Mouse (Mus musculus) forebrain, embryonic 15.5 days (tissue): ENCODE data around the gene Klf13. TPM values are rescaled to one million over a fixed set of nuclear protein-coding genes. Genes with fewer than 3 reads are reported as not detected.

Source experiments
- ATAC-seq: fragments of 200-750 bp; cut with Nextera tagmentation; replicated peaks from 2 replicates; pipeline ENCODE4 v1.8.0; 2017; ENCODE audit warnings: mild to moderate bottlenecking, moderate TSS enrichment, moderate library complexity
- H3K27ac ChIP-seq: fragments of 300-500 bp; sonication (generic); replicated peaks from 2 replicates; pipeline ENCODE4 v1.5.1; 2015; ENCODE audit warnings: mild to moderate bottlenecking, inconsistent platforms
- H3K27me3 ChIP-seq: fragments of 300-500 bp; sonication (generic); 2 replicates; pipeline ENCODE4 v1.6.1; 2015; ENCODE audit warnings: inconsistent platforms
- H3K36me3 ChIP-seq: fragments of 300-500 bp; sonication (generic); 2 replicates; pipeline ENCODE4 v1.6.1; 2015; ENCODE audit warnings: mild to moderate bottlenecking, inconsistent platforms
- H3K4me1 ChIP-seq: fragments of 300-500 bp; sonication (generic); 2 replicates; pipeline ENCODE4 v1.6.1; 2015; ENCODE audit warnings: inconsistent platforms
- H3K4me2 ChIP-seq: fragments of 300-500 bp; sonication (generic); replicated peaks from 2 replicates; pipeline ENCODE4 v1.6.1; 2015; ENCODE audit warnings: mild to moderate bottlenecking, inconsistent platforms
- H3K4me3 ChIP-seq: fragments of 300-500 bp; sonication (generic); 2 replicates; pipeline ENCODE4 v1.5.1; 2015; ENCODE audit warnings: mild to moderate bottlenecking, inconsistent platforms
- H3K9ac ChIP-seq: fragments of 300-500 bp; sonication (generic); replicated peaks from 2 replicates; pipeline ENCODE4 v1.6.1; 2015; ENCODE audit warnings: mild to moderate bottlenecking, inconsistent platforms
- H3K9me3 ChIP-seq: fragments of 300-500 bp; sonication (generic); 2 replicates; pipeline ENCODE4 v1.6.1; 2016; ENCODE audit warnings: inconsistent platforms
- WGBS: fragments of 180-500 bp; shearing (Covaris S2); methylation state at CpG from one replicate; pipeline ENCODE4 v1.1.7; 2015; ENCODE audit warnings: mixed read lengths; 5-methylcytosine and 5-hydroxymethylcytosine counted together
- polyA plus RNA-seq: library from polyadenylated mRNA; unstranded; fragments of >200 nt; fragmentation: Nextera tagmentation; extraction: Ambion mirVana; gene quantifications from 2 replicates; pipeline ENCODE4 v1.2.1, GENCODE M21; 2015

Klf13 gene
- polyA plus RNA-seq, 1 experiment from 2014 or later: 34.8 TPM

DNA sequence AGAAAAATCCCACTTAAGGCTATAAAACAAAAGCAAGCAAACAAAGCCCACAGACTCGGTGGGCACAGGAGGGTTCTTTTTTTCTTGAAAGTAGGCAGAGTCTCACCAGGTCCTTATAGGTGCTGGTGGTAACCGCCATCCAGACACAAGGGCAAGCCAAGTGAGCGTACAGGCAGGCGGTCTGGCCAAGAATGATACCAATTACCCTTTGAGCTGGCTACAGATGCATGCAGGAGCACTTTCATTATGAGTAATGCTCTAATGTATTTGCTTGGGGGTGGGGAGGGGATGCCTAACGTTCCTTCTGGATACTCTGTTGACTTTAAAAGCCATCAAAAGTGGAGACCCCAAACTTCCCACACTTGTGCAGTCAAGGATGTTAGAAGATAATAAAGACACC is 7.9 kb downstream of the Klf13 start:
- H3K4me3 ChIP-seq: no peak overlapping the region
- H3K36me3 ChIP-seq: no peaks in the 10 kb centered on the region
- H3K4me1 ChIP-seq: peaks cover 31% of the 10 kb centered on the region
- no peak overlapping the region for H3K9ac ChIP-seq
- WGBS: 67% methylated on average over 5 of the region's 5 CpGs
- no peak overlapping the region for H3K27ac ChIP-seq
- H3K9me3 ChIP-seq: no peaks in the 10 kb centered on the region
- H3K27me3 ChIP-seq: no peaks in the 10 kb centered on the region
- ATAC-seq: no peak
- no peak overlapping the region for H3K4me2 ChIP-seq

DNA sequence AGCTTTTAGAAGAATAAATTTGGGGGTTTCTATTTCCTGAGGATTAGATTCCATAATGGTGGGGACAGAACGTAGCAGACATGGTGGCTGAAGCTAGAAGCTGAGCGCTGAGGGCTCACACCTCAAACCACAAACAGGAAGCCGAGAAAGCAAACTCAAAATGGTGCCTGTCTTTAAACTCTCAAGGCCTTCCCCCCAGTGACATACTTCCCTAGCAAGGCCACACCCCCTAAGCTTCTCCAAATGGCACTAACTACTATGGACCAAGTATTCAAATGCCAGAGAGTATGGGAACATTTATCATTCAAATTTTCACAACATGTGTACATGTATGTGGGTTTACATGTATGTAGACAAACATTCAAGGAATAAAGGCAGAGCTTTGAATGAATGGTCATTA is 8.6 kb downstream of the Klf13 start:
- no peak overlapping the region for H3K4me2 ChIP-seq
- no peaks in the 10 kb centered on the region for H3K27me3 ChIP-seq
- no peaks in the 10 kb centered on the region for H3K36me3 ChIP-seq
- H3K9ac ChIP-seq: no peak overlapping the region
- no peak for ATAC-seq
- H3K4me3 ChIP-seq: no peak overlapping the region
- peaks cover 31% of the 10 kb centered on the region for H3K4me1 ChIP-seq
- no peak overlapping the region for H3K27ac ChIP-seq
- 97% methylated on average over 3 of the region's 3 CpGs for WGBS
- H3K9me3 ChIP-seq: no peaks in the 10 kb centered on the region

DNA sequence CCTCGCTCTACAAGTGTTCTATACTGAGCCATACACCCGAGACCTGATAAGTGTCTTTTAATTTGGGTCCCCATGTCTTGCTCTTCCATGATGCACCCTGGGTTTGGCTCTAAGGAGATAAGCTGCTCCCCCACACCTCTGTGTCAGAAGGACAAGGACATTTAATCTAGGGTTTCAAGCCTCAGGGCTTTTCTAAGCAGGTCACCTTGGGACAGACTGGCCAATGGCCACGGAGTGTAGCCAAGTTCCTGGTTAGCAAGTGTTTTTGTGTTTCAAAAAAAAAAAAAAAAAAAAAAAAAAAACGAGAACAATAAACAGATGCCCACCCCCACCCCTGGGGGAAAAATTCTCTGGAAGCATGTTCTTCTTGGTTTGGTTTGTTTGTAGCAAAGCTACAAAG is 9.6 kb downstream of the Klf13 start:
- Histone ChIP-seq H3K9me3 (no peaks in the 10 kb centered on the region), H3K4me1 (peaks cover 32% of the 10 kb centered on the region), H3K4me3 (no peak overlapping the region), H3K9ac (no peak overlapping the region), H3K36me3 (no peaks in the 10 kb centered on the region), H3K4me2 (no peak overlapping the region), H3K27me3 (no peaks in the 10 kb centered on the region), H3K27ac (no peak overlapping the region)
- 82% methylated on average over 4 of the region's 4 CpGs for WGBS
- ATAC-seq: no peak

DNA sequence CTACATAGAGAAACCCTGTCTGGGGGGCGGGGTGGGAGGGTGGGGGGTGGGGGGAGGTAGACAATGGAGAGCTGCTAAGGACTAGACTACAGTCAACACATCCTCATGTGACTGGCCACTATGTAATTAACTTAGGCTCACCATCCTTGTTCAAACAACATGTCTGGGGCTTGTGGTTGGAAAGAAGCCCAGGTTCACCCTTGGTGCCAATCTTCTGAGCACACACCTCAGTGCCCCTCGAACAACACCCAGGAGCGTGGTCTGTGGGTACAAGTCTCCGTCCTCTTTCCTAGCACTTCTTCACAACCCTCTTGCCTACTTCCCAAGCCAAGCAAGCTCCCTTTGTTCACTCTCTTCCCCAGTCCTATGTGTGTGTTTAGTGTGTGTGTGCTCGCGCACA is 11.6 kb downstream of the Klf13 start:
- H3K9ac ChIP-seq: no peak overlapping the region
- peaks cover 42% of the 10 kb centered on the region for H3K4me1 ChIP-seq
- no peaks in the 10 kb centered on the region for H3K36me3 ChIP-seq
- H3K27ac ChIP-seq: no peak overlapping the region
- no peak overlapping the region for H3K4me2 ChIP-seq
- H3K27me3 ChIP-seq: no peaks in the 10 kb centered on the region
- H3K9me3 ChIP-seq: no peaks in the 10 kb centered on the region
- no peak for ATAC-seq
- no peak overlapping the region for H3K4me3 ChIP-seq
- WGBS: 86% methylated on average over 6 of the region's 6 CpGs

DNA sequence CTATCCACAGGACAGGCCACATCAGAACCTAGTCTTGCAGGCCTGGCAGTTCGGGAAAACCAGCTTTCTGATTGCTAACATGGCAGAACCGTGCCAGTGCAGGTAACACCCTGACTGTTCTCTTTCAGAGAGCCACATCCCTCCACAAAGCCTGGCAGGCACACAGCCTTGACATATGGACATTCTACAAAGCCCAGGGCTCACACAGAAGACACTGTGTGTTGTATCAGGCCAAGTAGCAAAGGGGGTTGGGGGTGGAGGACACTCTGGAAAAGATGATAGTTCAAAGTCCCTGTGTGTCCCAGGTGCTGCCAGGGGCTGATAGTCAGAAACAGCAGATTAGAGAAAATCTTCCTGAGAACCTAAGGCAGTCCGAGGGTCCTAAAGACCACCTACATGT is 12.2 kb downstream of the Klf13 start:
- no peak for ATAC-seq
- no peaks in the 10 kb centered on the region for H3K27me3 ChIP-seq
- H3K9me3 ChIP-seq: no peaks in the 10 kb centered on the region
- H3K27ac ChIP-seq: peak overlapping the region; percentile 27
- WGBS: 51% methylated on average over 3 of the region's 3 CpGs
- H3K9ac ChIP-seq: no peak overlapping the region
- no peak overlapping the region for H3K4me3 ChIP-seq
- no peak overlapping the region for H3K4me2 ChIP-seq
- peaks cover 44% of the 10 kb centered on the region for H3K4me1 ChIP-seq
- H3K36me3 ChIP-seq: no peaks in the 10 kb centered on the region

DNA sequence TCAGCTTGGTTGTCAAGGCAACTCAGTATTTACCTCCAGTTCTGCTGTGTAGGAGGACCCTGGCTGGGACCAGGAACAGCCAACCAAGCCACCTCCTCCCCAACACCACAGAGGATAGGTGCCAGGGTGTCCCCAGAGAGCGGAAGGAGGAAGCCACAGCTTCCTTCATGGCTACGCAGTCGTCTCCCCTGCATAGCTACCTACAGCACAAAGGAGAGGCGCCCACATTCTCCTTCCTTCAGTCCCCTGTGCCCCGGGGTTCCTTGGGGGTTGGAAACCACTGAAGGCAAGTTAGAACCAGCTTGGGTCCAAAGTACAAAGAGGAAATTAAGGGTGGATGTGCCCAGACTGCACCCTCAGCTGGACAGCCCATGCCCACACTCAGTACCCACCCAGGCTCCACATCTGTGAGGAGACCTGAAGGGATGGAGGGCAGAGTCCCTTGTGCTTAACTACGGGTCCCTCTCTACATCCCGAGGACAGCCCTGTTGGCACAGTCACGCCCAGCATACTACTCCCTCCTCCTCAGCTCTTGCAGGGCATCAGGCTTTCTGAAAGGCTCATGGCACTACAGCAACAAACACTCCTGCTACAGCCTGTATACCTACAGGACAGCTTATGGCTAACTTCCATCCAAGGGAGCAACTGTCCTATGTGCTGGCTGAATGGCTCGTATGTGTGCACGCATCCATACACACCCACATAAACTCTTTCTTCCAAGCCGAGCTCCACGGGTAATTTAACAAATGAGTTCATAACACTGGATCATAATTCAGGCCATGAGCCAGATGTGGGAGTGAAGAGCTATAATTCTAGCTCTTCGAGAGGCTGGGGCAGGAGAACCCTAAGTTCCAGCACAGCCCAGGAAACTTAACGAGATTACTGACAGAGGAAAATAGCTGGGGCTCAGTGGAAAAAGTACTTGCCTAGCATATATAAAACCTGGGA is 13.0 kb downstream of the Klf13 start:
- H3K4me2 ChIP-seq: no peak overlapping the region
- H3K4me1 ChIP-seq: peaks cover 44% of the 10 kb centered on the region
- peak overlapping the region; percentile 65 for H3K27ac ChIP-seq
- 62% methylated on average over 14 of the region's 14 CpGs for WGBS
- H3K27me3 ChIP-seq: no peaks in the 10 kb centered on the region
- no peak overlapping the region for H3K4me3 ChIP-seq
- H3K36me3 ChIP-seq: no peaks in the 10 kb centered on the region
- ATAC-seq: peak; percentile 55
- H3K9ac ChIP-seq: no peak overlapping the region
- no peaks in the 10 kb centered on the region for H3K9me3 ChIP-seq

DNA sequence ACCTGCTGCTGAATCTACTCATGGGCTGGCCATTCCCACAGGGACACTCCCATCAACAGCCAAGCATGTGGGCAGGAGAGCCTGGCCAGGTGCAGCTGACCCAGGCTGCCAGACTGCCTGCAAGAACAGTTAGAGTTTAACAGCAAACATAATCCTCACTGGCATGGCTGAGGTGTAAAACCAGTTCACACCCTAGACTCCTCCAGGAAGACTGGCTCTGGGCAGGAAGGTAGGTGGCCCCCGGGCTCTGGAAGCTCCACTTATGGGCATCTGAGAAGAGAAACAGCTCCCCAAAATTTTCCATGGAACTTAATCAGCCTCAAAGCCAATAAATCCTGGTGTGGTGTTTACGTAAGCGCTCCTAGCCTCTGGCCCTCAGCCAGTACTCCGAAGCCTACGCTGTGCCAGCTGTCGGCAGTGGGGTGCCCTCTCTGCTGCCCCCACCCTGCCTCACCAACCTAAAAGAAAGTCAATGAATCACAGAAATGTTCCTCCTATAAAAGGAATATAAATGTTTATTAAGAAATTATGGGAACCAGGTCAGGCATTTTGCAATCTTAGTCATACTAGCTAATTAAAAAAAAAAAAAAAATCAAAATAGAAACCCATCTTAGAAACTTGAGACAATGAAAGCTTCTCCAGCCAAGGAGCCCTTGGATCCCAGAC is 13.8 kb downstream of the Klf13 start:
- WGBS: 27% methylated on average over 6 of the region's 6 CpGs
- H3K4me2 ChIP-seq: 0 out of 2 replicates have a peak overlapping the region, but pooled peaks have one; percentile 11
- peak; percentile 30; the same call in 1 of the 2 replicates for ATAC-seq

DNA sequence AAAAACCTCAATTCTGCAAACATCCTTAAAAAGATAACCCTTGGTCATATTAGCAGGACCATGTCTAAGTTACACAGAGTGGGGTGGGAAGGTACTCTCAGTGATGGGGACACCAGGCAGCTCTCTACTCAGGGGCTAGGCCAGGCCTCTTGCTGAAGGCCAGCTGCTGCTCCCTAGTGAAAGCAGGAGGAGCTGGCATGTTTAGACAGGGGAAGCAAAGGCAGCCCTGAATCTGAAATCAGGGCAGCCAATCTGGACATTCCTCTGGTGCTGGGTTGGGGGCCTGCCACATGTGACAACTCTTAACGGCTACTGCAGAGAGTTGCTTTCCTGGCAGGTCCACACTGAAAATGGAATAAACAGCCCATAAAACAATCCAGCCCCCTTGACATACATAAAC is 14.6 kb downstream of the Klf13 start:
- ATAC-seq: no peak
- peak overlapping the region; percentile 65; the same call in 1 of the 2 replicates for H3K27ac ChIP-seq
- H3K36me3 ChIP-seq: no peaks in the 10 kb centered on the region
- H3K4me1 ChIP-seq: peaks cover 44% of the 10 kb centered on the region
- H3K9ac ChIP-seq: no peak overlapping the region
- no peaks in the 10 kb centered on the region for H3K27me3 ChIP-seq
- no peaks in the 10 kb centered on the region for H3K9me3 ChIP-seq
- H3K4me2 ChIP-seq: no peak overlapping the region
- no peak overlapping the region for H3K4me3 ChIP-seq
- WGBS: 28% methylated on average over 1 of the region's 1 CpGs

More for the DNA sequence above, 13.8 kb downstream of the Klf13 start:
- H3K27me3 ChIP-seq: no peaks in the 10 kb centered on the region
- no peak overlapping the region for H3K9ac ChIP-seq
- H3K9me3 ChIP-seq: no peaks in the 10 kb centered on the region
- H3K36me3 ChIP-seq: no peaks in the 10 kb centered on the region
- H3K4me1 ChIP-seq: peaks cover 44% of the 10 kb centered on the region
- H3K27ac ChIP-seq: peak overlapping the region; percentile 65
- H3K4me3 ChIP-seq: no peak overlapping the region

DNA sequence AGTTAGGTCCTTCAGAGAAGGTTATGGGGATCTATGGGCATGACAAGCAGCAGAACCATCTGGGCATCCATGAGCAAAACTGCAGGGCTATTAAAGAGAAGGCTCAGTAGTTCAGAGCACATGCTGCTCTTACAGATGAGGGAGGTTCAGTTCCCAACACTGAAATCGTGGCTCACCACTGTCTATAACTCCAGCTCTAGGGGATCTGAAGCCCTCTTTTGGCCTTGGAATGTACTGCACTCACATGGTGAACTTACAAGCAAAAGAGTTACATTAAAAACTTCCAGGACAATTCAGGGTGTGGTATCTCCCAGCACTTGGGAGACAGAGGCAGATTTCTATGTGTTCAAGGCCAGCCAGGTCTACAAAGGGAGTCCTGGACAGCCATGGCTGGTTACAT is 15.7 kb downstream of the Klf13 start:
- H3K4me1 ChIP-seq: peaks cover 49% of the 10 kb centered on the region
- no peak overlapping the region for H3K4me2 ChIP-seq
- H3K9me3 ChIP-seq: no peaks in the 10 kb centered on the region
- no peak overlapping the region for H3K9ac ChIP-seq
- no peak overlapping the region for H3K27ac ChIP-seq
- H3K4me3 ChIP-seq: no peak overlapping the region
- WGBS: 94% methylated on average over 1 of the region's 1 CpGs
- H3K27me3 ChIP-seq: no peaks in the 10 kb centered on the region
- no peak for ATAC-seq
- H3K36me3 ChIP-seq: no peaks in the 10 kb centered on the region

DNA sequence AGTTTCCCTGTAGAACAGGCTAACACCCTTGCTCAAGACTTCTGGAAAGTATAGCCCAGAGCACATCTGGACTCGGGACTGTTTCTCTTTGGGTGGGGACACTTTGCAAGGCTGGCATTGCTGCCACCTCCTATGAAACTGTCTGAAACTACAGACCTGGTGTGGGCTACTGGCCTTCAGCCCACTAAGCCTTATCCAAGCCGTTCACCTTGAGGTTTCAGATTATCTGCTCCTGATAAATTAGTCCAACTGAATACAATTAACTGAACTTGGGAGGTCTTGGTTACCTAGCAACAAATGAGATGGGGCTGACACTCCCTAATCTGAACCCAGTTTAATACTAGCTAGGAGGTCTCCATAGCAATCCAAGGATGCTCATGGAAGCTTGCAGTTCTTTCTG is 16.1 kb downstream of the Klf13 start:
- WGBS: 43% methylated on average over 2 of the region's 2 CpGs
- H3K27me3 ChIP-seq: no peaks in the 10 kb centered on the region
- no peak overlapping the region for H3K27ac ChIP-seq
- ATAC-seq: no peak
- H3K36me3 ChIP-seq: no peaks in the 10 kb centered on the region
- no peak overlapping the region for H3K9ac ChIP-seq
- peaks cover 53% of the 10 kb centered on the region for H3K4me1 ChIP-seq
- H3K9me3 ChIP-seq: no peaks in the 10 kb centered on the region
- no peak overlapping the region for H3K4me2 ChIP-seq
- H3K4me3 ChIP-seq: no peak overlapping the region

DNA sequence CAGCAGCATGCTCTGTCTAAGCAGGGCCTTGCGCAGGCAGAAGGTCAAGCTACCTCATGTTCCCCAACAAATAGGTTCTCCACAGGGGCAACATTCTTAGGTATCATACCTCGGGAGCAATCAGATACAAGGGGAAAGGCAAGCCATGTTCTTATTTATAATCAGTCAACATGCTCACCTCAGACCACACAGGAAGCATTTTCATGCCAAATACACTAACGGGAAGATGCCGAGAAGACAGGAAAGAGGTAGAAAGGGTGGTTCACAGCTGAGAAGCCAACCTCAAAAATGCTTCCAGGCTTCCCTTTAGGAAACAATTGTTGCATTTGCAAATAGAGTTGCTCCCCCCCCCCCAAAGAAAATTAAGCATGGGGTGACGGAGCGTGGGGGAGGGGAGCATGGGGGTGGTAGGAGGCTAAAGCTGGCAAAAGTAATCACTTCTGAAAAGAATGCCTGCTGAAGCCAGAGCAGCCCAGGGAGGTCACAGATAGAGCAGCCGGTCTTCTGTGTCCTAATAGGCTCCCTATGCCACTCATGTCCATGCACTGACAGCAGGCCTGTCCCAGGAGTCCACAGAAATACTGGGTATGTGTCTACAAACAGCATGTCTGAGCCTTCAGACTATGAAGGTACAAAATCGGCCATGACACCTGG is 16.7 kb downstream of the Klf13 start:
- WGBS: 61% methylated on average over 8 of the region's 8 CpGs
- H3K4me1 ChIP-seq: peaks cover 58% of the 10 kb centered on the region

More for the DNA sequence above, 16.7 kb downstream of the Klf13 start:
- Histone ChIP-seq H3K9me3 (no peaks in the 10 kb centered on the region), H3K36me3 (no peaks in the 10 kb centered on the region), H3K4me2 (no peak overlapping the region), H3K4me3 (no peak overlapping the region), H3K27me3 (no peaks in the 10 kb centered on the region), H3K9ac (no peak overlapping the region), H3K27ac (no peak overlapping the region)
- no peak for ATAC-seq
